In genomic region chr9:57560861-57561710, GRCm38 (mm10) we compare ENCODE assay signal across 7 mouse cellular contexts. TPM values are rescaled to one million over a fixed set of nuclear protein-coding genes. Genes with fewer than 3 reads are reported as not detected.
DNase-seq lines count a peak whose midpoint lies in the region; ATAC-seq lines count a peak whose summit lies in the region.

Gene Scamp2 (plus strand): TSS chr9:57560943.

- peaks cover 39% of the 10 kb centered on the region for H3K4me1 ChIP-seq in intestine, embryonic 16.5 days (ENCODE audit: control insufficient read depth, insufficient read depth, low read length)
- H3K4me1 ChIP-seq in midbrain, embryonic 11.5 days (ENCODE audit: control insufficient read depth, insufficient read depth, low read length): peaks cover 8% of the 10 kb centered on the region

- H3K27ac ChIP-seq in intestine, embryonic 16.5 days (ENCODE audit: low read length): peak within 1 kb of the TSS; percentile 40
- peak within 1 kb of the TSS; percentile 42; the same call in 1 of the 2 replicates for H3K27ac ChIP-seq in midbrain, embryonic 11.5 days (ENCODE audit: low read depth, low read length)

- ATAC-seq in intestine, embryonic 16.5 days: peak; percentile 99
- ATAC-seq in midbrain, embryonic 11.5 days (ENCODE audit: low FRiP score): peak; percentile 100

- peak; percentile 98 for DNase-seq in adrenal gland, adult 2 months
- peak; percentile 89 for DNase-seq in embryo, embryonic 11.5 days (ENCODE audit: low read depth, low spot score)
- peak; percentile 82 to 94 for DNase-seq in gastrocnemius, postnatal 4 days (ENCODE audit: low spot score in 2 of 2)
- DNase-seq in left cerebral cortex, postnatal 36 days (ENCODE audit: low spot score in 2 of 2): peak; percentile 96 to 97
- peak; percentile 99 for DNase-seq in midbrain, embryonic 11.5 days (ENCODE audit: low spot score, missing footprints)
- peak; percentile 90 for DNase-seq in skeletal muscle tissue, adult 2 months (ENCODE audit: low read depth, low spot score)

- no peaks in the 10 kb centered on the region for H3K36me3 ChIP-seq in intestine, embryonic 16.5 days (ENCODE audit: control insufficient read depth, insufficient read depth, low read length)
- H3K36me3 ChIP-seq in midbrain, embryonic 11.5 days (ENCODE audit: control insufficient read depth, insufficient read depth, low read length): no peaks in the 10 kb centered on the region

- H3K9ac ChIP-seq in intestine, embryonic 16.5 days (ENCODE audit: low read depth, low read length): peak within 1 kb of the TSS; percentile 66
- H3K9ac ChIP-seq in midbrain, embryonic 11.5 days (ENCODE audit: low read length): peak within 1 kb of the TSS; percentile 79

- H3K4me3 ChIP-seq in intestine, embryonic 16.5 days (ENCODE audit: low read length): peak within 1 kb of the TSS; percentile 55
- peak within 1 kb of the TSS; percentile 74 for H3K4me3 ChIP-seq in midbrain, embryonic 11.5 days (ENCODE audit: low read depth, low read length)

- intact Hi-C loops in left cerebral cortex, postnatal 36 days (cut with DNase I): no loop called here

- H3K9me3 ChIP-seq in intestine, embryonic 16.5 days (ENCODE audit: control insufficient read depth, low read length): no peaks in the 10 kb centered on the region
- H3K9me3 ChIP-seq in midbrain, embryonic 11.5 days (ENCODE audit: control insufficient read depth, low read length): no peaks in the 10 kb centered on the region

- under 1% methylated on average over 37 of the region's 37 CpGs for WGBS in intestine, embryonic 16.5 days
- 1% methylated on average over 37 of the region's 37 CpGs for WGBS in midbrain, embryonic 11.5 days

- H3K4me2 ChIP-seq in intestine, embryonic 16.5 days (ENCODE audit: low read depth, low read length): peak within 1 kb of the TSS; percentile 64
- H3K4me2 ChIP-seq in midbrain, embryonic 11.5 days: peak within 1 kb of the TSS; percentile 81

- H3K27me3 ChIP-seq in intestine, embryonic 16.5 days (replicated peaks; ENCODE audit: control insufficient read depth, insufficient read depth, low read length): no peaks in the 10 kb centered on the region
- no peaks in the 10 kb centered on the region for H3K27me3 ChIP-seq in midbrain, embryonic 11.5 days (ENCODE audit: control insufficient read depth, insufficient read depth, low read length)

RNA-seq across cellular contexts. Expression of gene Scamp2, which starts in this region (rescaled TPM):
- total RNA-seq in adrenal gland, adult 2 months (2021): 10 to 100 TPM; 65.7 to 72.3 TPM
- polyA plus RNA-seq in adrenal gland, adult 2 months (2012; rRNA removed): 81.1 and 94.0 TPM in 2 replicates
- total RNA-seq in gastrocnemius, postnatal 4 days (2021): 10 to 100 TPM; 68.2 to 75.6 TPM
- 95.7 and 97.2 TPM in 2 replicates for polyA plus RNA-seq in intestine, embryonic 16.5 days (2015; fragmentation: Nextera tagmentation; extraction: Ambion mirVana)
- total RNA-seq in left cerebral cortex, postnatal 36 days (2021): 10 to 100 TPM; 18.2 to 24.2 TPM
- polyA plus RNA-seq in midbrain, embryonic 11.5 days (2014; fragmentation: Nextera tagmentation; extraction: Ambion mirVana): 58.2 and 62.6 TPM in 2 replicates

Comparison
In these comparisons a context has a peak if more than half of its experiments do, and no peak if none do; other contexts are left out.
1. Peak in every context shown above with its lines: DNase-seq, ATAC-seq, H3K4me3 ChIP-seq and H3K27ac ChIP-seq.